Mouse (Mus musculus): Measurements from ENCODE around the gene Ache. TPM values are rescaled to one million over a fixed set of nuclear protein-coding genes. Genes with fewer than 3 reads are reported as not detected.

Ache gene
- total and polyA plus RNA-seq, 3 experiments = 7.0 to 16.8 TPM; not detected in 1

GRCm38 (mm10) chr5:137287032-137287952 is at the start of gene Ache (continued):
- peak; percentile 1 for TF ChIP-seq ETS1 (IDR thresholded peaks at IDR 0.05; ENCODE audit: low read depth, low read length)
- peak; percentile 8 to 36; a peak in 1 of 4 replicates for TF ChIP-seq POLR2A (IDR thresholded peaks at IDR 0.05; ENCODE audit: control insufficient read depth in 1 of 2, insufficient read depth in 1 of 2, low read depth in 1 of 2, low read length in 2 of 2, poor library complexity in 1 of 2)
- TF ChIP-seq E2F4 (IDR thresholded peaks at IDR 0.05; ENCODE audit: borderline replicate concordance, low read depth, low read length) = no peak; the same call in 1 of the 2 replicates
- no peak for TF ChIP-seq RCOR1 (IDR thresholded peaks at IDR 0.05; ENCODE audit: low read depth, low read length)
- no peak for TF ChIP-seq MAFK (IDR thresholded peaks at IDR 0.05; ENCODE audit: borderline replicate concordance, low read depth, low read length)
- peak; percentile 63; the same call in 1 of the 2 replicates for TF ChIP-seq BHLHE40 (IDR thresholded peaks at IDR 0.05; ENCODE audit: borderline replicate concordance, low read depth, low read length)

- H3K9me3 ChIP-seq (replicated peaks; ENCODE audit: insufficient read depth, low read length) = no peaks in the 10 kb centered on the region
- no peaks in the 10 kb centered on the region for H3K27me3 ChIP-seq (ENCODE audit: control insufficient read depth in 1 of 2, insufficient read depth in 2 of 2, low read length in 2 of 2)
- H3K27ac ChIP-seq (ENCODE audit: control insufficient read depth, low read depth, low read length) = peak overlapping the region; percentile 67
- peak overlapping the region; percentile 29 to 39 for H3K4me3 ChIP-seq (ENCODE audit: control insufficient read depth in 1 of 2, insufficient read depth in 1 of 2, low read depth in 2 of 2, low read length in 2 of 2)
- peaks cover 0 to 10% of the 10 kb centered on the region in 2 experiments; a peak in 2 of 4 replicates for H3K36me3 ChIP-seq (ENCODE audit: control insufficient read depth in 1 of 2, insufficient read depth in 2 of 2, low read length in 2 of 2)
- H3K9ac ChIP-seq (ENCODE audit: control insufficient read depth, low read depth, low read length, poor library complexity, severe bottlenecking) = peak overlapping the region; percentile 48
- TF ChIP-seq RCOR1 (IDR thresholded peaks at IDR 0.05; ENCODE audit: low read depth, low read length) = peak; percentile 56; the same call in 1 of the 2 replicates
- TF ChIP-seq TAL1 (IDR thresholded peaks at IDR 0.05; ENCODE audit: low read length) = peak; percentile 46
- no peak for TF ChIP-seq POLR2AphosphoS5 (IDR thresholded peaks at IDR 0.05; ENCODE audit: borderline replicate concordance, low read depth, low read length)
- peak; percentile 72 for TF ChIP-seq USF1 (IDR thresholded peaks at IDR 0.05; ENCODE audit: low read depth, low read length)
- TF ChIP-seq HCFC1 (IDR thresholded peaks at IDR 0.05; ENCODE audit: low read depth, low read length) = no peak
- no peak for TF ChIP-seq MAZ (IDR thresholded peaks at IDR 0.05; ENCODE audit: low read depth, low read length)
- peak; percentile 76 for TF ChIP-seq SIN3A (IDR thresholded peaks at IDR 0.05; ENCODE audit: low read length)
- TF ChIP-seq EP300 (IDR thresholded peaks at IDR 0.05; ENCODE audit: low read depth in 1 of 2, low read length in 2 of 2) = peak; percentile 81 to 92
- no peak for TF ChIP-seq MXI1 (IDR thresholded peaks at IDR 0.05; ENCODE audit: low read depth, low read length)
- TF ChIP-seq ETS1 (IDR thresholded peaks at IDR 0.05; ENCODE audit: low read depth, low read length) = peak; percentile 83
- peak; percentile 85 for TF ChIP-seq GATA1 (IDR thresholded peaks at IDR 0.05; ENCODE audit: low read depth, low read length)
- TF ChIP-seq NELFE (IDR thresholded peaks at IDR 0.05; ENCODE audit: low read depth, low read length) = no peak
- TF ChIP-seq MYB (IDR thresholded peaks at IDR 0.05; ENCODE audit: low read depth, low read length) = peak; percentile 68; the same call in 1 of the 2 replicates
- no peak for TF ChIP-seq TBP (IDR thresholded peaks at IDR 0.05; ENCODE audit: low read depth, low read length)
- TF ChIP-seq BHLHE40 (IDR thresholded peaks at IDR 0.05; ENCODE audit: borderline replicate concordance, low read depth, low read length) = peak; percentile 42; the same call in 1 of the 2 replicates
- no peak; the same call in 1 of the 2 replicates for TF ChIP-seq POLR2AphosphoS2 (IDR thresholded peaks at IDR 0.05; ENCODE audit: low read length)
- no peak for TF ChIP-seq RAD21 (IDR thresholded peaks at IDR 0.05; ENCODE audit: low read depth, low read length)
- TF ChIP-seq TCF12 (IDR thresholded peaks at IDR 0.05; ENCODE audit: low read depth, low read length) = peak; percentile 89
- TF ChIP-seq CTCF (IDR thresholded peaks at IDR 0.05 in 2 of 3, conservative IDR thresholded peaks at IDR 0.05 in 1 of 3; ENCODE audit: control insufficient read depth in 1 of 3, insufficient read depth in 1 of 3, low read depth in 2 of 3, low read length in 3 of 3, poor library complexity in 1 of 3, severe bottlenecking in 1 of 3) = no peak
- no peak for TF ChIP-seq MEF2A (IDR thresholded peaks at IDR 0.05; ENCODE audit: extremely low read depth, insufficient replicate concordance, low read depth, low read length, poor library complexity, severe bottlenecking)
- no peak for TF ChIP-seq USF2 (IDR thresholded peaks at IDR 0.05; ENCODE audit: borderline replicate concordance in 1 of 2, insufficient read depth in 1 of 2, low read depth in 1 of 2, low read length in 2 of 2)
- 0 out of 2 replicates have a peak, but pooled peaks have one; percentile 7 for TF ChIP-seq ELF1 (IDR thresholded peaks at IDR 0.05; ENCODE audit: low read depth, low read length)
- peak; percentile 69 for DNase-seq (ENCODE audit: low read depth, low spot score)
- peaks cover 3 to 17% of the 10 kb centered on the region in 2 experiments; a peak in 3 of 4 replicates for H3K4me1 ChIP-seq (ENCODE audit: control insufficient read depth in 1 of 2, insufficient read depth in 2 of 2, low read length in 2 of 2)
- no peaks in the 10 kb centered on the region for H3K79me2 ChIP-seq (ENCODE audit: control insufficient read depth, insufficient read depth, low read length, poor library complexity)
Measured at GRCm38 (mm10) chr5:137263897-137264720, 23.2 kb upstream of the Ache start.

All from MEL (cell line).